Mouse (Mus musculus): ENCODE measurements around the gene Krt90.

Gene Krt90

DNA sequence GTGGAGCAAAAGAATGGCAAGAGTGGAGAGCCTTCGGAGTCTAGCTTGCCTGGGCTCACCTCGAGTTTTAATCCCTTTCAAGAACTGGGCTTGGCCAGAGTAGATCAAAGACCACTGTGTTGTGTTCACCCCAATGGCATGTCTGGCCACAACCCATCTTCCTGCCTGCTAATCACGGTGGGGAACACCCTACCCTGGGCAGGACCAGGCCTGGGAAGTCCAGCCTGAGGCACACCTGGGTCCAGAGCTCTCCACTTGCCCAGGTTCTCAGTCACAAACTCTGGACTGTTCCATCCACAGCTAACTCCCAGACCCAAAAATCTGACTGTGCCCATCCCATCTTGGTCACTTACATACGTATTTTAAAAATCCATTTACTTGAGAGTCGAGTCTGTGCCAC, at the start of gene Krt90:
Krt90 (minus strand) TSS at position 101 of the 400 bp plus-strand sequence.
- DNase-seq (ENCODE audit: low read depth), result no peak

DNA sequence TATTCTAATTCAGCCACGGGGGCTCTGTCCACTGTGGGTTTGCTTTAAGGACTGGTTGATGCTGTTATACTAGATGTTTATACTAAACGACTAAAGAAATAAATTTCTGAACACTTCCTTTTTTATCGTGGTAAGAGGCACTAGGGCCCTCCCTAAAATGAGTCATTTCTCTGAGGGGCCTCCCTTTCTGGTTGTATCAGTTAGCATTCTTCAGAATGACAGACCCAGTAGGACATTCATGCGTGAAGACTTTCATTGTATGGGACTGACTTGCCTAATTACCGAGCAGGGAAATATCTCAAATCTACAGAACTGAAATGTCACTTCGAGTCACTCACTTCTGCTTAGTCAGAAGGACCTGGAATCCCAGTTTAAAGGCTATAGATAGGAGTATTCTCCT, 36.4 kb upstream of the Krt90 start:
- no peak for DNase-seq (ENCODE audit: low read depth)

DNA sequence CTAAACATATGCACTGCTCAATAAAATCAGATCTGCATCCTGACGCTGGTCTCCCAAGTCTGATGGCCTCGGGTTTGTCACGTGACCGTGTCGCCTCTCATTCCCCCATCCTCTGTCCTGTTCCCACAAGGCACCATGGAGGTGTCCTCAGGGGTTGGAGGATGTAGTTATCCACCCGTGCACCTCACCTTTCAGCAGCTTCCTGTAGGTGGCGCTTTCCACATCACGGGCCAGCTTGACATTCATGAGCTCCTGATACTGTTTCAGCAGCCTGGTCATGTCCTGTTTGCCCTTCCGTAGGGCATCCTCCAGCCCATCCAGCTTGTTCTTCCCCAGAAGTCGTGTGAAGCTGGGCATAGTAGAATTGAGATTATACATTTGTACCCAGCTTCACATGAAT, 25.5 kb upstream of the Krt90 start:
- DNase-seq (ENCODE audit: low read depth), result no peak

DNA sequence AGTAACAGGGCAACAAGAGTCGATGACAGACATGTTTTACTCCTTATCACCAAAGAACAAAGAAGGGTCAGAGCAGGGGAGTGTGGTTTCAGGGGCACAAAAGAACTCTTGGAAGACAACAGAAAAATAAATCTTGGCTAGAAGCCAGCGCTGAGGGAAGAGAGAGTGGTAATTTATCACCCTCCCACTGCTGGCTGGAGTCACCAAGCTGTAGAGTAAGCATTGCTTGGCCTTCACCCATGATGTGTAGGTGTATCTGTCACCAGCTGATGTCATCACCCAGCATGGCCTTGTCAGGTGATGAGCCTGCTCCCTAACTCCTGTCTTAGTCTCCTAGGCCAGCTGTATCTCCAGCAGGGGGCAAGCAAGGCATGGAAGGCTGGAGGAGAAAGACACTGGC, 21.7 kb upstream of the Krt90 start:
- no peak for DNase-seq (ENCODE audit: low read depth)

DNA sequence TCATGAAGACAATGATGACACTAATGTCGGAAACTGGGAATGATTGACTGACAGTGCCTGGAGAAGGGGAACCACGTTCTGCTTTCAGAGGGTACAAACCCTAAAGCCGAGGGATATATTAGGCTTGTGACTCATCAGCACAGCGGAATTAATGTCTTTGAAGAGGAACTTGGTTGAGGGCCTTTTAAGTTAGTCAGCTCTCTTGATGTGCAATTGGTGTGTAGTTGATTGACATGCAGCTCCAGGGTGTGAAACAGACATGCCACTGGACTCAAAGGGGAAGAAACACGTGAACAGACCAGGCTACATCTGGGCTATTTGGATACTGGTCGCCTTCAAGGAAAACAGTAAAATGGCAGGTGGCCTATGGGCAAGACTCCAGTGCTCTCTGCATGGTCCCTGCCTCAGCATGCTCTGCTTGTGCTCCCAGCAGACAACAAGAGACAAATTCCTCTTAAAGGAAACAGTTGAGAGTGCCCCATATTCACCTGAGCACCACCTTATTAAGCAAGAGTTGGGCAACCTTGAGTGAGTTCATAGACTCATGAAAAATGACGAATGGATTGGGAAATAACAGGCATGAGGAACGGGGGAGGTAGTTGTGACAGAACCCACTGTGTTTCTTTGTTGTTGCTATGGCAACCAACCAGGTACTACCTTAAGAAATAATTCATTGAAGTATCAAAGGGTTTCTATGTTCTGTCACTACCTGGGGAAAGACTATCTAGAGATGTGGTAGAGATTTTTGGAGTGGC, 20.6 kb upstream of the Krt90 start:
- no peak for DNase-seq (ENCODE audit: low read depth)

DNA sequence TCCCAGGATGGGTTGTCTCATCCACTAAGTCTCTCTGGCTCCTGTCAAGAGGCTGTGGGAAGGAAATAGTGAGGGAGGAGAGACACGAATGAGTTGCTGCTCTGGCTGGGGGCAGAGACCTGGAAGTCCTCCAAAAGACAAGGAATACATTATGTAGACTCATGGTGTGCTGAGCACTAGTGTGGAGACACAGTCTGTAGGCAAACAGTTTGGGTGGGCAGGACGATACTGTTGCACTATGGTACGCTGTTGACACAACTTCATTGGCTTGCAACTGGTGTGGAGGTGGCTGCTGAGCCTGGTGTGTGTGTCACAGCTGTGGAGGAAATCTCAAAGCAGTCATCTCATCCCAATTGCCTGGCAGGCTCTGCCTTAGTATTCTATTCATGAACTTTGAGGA, 19.0 kb upstream of the Krt90 start:
- DNase-seq (ENCODE audit: low read depth), result no peak

DNA sequence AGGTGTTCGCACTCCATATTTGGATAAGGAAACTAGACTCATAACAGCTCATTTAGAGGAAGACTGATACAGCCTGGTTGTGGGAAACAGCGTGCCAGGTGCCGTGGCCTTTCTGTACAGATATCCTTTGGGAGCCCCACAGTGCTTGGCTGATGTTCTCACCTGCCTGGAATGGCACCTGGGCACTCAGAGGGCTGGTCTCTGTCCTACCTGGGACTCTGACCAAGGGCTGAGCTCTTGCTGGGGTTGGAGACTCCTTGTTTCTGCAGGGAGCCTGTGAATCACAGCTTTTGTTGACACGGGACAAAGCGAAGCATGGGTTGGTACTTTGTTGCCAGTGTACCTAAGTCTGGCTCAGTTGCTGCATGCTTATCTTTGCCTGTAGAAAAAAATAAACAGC, 12.8 kb upstream of the Krt90 start:
- no peak for DNase-seq (ENCODE audit: low read depth)

DNA sequence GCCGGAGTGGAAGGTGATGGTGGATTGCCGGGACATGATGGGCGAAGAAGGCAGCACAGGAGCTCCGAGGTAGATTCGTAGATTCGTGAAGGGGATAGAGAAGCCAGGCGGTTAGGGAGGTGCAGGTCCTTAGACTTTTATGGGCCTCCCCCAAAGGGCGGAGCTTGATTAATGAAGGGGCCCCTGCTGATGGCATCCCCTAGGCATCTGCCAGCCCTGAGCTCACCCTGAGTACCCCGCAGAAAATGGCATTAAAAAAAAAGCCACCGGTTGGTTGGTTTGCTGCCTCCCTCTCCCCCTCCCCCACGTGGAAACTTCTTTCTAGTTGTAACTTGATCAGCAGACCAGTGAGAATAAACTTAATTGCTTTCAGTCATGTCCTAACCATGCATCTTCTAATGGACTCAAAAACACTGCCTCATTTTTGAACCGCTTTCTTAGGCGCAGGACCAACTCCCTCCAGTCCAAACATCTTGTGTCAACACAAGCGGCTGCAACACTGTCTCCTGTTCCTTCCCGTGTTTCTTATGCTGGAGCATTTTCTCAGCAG, 11.1 kb upstream of the Krt90 start, which contains the start of gene Krt75:
Krt75 (minus strand) TSS at position 109 of the 550 bp plus-strand sequence.
- peak; percentile 5 for DNase-seq (ENCODE audit: low read depth)

DNA sequence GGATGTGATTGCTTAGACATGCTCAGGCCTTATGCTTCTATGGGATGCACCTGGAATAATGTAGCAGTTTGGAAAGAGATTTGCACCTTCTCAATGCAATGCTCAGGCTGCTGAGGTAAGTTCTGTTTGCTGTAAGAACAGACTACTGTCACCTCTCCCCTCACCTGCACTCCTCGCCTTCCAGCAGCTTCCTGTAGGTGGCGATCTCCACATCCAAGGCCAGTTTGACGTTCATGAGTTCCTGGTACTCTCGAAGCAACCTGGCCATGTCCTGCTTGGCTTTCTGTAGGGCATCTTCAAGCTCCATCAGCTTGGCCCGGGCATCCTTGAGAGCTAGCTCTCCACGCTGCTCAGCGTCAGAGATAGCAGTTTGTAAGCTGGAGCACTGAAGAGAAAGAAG, 5.0 kb upstream of the Krt90 start:
- no peak for DNase-seq (ENCODE audit: low read depth)

DNA sequence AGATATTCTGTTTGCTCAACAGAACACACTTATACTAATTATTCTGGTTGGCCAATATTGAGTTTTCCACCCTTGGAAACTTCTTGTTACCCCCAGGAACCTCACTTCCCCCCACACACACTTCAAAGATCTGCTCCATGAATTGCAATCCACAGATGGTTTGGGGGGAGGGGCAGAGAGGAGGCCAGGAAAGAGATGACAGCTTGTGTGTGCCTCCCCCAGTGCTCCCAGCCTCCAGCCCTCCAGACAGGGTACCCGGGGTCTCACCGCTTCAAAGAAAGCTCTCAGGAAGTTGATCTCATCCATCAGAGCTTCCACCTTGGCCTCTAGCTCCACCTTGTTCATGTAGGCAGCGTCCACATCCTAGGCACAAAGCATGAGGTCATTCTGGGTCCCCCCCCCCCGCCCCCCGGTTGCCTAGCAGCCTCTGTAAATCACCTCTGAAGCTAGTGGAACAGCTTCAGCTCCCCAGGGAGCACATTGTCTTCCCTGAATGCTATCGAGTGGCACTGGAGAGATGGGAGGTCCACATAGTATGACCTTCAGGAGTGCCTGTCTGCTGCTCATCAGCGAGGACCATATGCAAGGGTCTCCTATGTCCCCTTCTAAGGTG, 4.6 kb downstream of the Krt90 start:
- DNase-seq (ENCODE audit: low read depth), result no peak

DNA sequence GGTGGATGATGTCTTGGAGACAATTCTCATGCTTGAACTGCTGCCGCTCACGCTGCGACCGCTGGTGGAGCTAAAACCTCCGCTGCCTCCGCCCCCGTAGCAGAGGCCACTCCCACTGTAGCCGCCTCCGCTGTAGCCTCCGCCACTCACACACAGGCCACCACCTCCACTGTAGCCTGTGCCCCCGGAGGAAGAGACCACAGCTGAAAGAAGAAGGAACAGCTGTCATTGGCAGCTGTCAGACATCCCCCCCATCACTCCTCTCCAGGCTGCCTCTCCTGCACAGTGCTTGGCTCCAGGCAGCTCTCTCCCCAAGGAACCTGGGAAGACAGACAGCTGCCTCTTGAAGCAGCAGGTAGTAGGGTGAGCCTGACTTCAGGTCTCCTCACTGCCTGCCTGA, 9.6 kb downstream of the Krt90 start:
- DNase-seq (ENCODE audit: low read depth), result no peak

DNA sequence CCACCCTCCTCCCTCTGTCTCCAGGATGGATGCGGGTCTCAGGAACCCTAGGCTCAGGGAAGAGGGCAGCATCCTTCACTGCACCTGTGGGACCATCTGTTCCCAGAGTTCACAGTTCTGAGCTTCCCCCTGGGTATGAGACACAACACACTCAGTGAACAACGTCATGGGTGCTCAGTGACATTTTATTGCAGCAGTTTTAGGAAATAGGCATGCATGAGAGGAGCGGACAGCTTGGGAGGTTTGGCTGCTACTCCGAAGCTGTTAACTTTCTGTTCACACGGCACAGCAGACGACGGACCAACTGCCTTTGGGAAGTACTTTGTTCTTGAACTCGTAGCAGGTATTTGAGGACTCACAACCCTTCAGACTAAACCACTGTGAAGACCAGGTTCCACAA, 10.6 kb downstream of the Krt90 start:
- no peak for DNase-seq (ENCODE audit: low read depth)

DNA sequence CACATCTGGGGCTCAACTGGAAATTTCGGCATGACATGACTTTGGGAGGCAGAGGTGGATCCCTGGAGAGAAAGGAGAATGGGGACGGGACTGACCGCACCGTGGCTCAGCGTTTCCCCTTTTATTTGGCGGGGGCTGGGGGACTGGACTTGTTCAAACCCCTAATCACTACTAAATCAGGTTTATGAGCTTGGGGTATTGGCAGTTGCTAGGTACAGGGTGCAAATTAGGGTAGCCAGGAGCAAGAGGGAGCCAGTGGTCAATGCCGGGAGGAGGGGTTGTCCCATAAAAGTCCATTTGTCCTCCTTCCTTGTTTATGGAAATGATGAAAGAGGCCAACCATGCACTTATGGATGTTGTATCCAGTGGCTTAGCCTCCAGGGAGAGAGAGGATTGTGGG, 12.2 kb downstream of the Krt90 start, which contains the start of gene Krt82:
Krt82 (minus strand) TSS at position 101 of the 400 bp plus-strand sequence.
- no peak for DNase-seq (ENCODE audit: low read depth)

DNA sequence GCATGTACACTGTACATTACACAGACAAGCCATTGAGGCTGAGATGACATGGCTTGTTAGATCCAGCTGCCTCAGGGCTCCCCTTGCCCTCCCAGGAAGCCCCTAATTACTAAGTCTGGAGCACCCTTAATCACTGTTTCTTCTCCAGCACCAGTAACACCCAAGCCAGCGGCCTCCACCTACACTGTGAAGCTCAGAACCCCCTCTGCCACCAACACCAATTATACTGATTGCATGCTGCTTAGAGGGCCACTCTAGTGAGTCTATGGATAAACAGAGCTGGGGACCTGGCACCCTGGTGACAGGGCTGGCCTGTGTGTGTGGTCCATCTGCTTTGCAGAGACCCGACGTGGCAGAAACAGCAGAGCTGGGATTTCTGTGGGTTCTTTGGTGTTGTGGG, 18.3 kb downstream of the Krt90 start:
- no peak for DNase-seq (ENCODE audit: low read depth)

DNA sequence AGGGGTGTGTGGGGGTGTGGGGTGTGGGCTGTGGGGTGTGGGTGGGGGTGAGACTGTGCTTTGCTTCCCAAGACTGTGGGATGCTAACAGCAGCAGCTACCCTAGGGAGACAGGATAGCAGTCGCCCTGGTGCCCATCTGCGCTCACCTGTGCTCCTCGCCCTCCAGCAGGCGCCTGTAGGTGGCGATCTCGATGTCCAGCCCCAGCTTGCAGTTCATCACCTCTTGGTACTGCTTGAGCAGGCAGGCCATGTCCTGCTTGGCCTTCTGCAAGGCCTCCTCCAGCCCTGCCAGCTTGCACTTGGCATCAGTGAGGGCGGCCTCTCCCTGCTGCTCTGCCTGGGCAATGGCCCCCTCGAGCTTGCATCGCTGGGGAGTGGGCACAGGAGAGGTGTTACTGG, 20.2 kb downstream of the Krt90 start:
- no peak for DNase-seq (ENCODE audit: low read depth)

DNA sequence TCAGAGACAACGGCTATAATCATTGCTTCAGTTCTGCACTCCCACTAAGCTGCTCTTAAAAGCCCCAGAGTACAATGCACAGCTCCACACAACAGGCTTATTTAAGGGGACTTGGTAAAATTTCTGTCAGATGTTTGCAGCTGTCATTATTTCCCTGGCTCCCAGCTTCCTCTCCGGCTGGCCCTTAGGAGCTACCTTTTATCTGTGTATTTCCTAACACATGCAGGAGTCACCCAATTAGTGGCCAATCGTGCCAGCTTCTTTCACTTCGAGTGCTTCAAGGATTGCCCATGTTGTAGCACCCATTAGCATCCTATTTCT, 24.2 kb downstream of the Krt90 start:
- DNase-seq (ENCODE audit: low read depth), result no peak

DNA sequence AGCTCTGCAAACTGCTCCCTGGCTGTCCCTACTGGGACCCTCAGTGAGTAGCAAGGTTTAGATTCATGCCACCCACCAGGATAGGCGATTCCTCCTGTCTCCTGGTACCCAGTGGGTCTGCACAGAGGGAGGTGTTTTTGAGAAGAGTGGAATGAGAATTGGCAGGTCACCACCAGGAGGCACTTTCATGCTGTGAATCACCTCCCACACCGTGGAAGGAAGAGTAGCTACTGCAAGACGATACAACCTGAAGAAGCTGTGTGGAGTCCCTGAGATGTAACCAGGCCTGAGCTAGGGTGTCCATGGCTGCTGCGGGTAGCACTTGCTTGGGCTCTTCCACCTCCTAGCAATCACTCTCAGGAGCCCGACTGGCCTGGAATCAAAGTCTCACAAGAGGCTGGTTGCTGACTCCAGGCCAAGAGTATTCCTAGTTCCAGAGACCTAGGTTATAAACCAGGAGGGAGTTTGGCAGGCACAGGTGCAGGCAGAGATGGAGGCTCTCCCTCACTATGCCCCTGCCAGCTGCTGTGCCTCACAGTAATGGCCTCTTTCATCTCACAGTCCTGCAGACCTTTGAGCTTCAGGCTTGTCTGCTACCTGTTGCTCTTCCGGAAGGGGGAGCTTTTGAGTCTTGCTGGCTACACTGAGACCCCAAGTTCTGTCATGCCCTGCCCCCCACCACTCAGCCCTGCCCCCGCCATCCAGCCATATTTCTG, 24.7 kb downstream of the Krt90 start:
- DNase-seq (ENCODE audit: low read depth), result no peak

DNA sequence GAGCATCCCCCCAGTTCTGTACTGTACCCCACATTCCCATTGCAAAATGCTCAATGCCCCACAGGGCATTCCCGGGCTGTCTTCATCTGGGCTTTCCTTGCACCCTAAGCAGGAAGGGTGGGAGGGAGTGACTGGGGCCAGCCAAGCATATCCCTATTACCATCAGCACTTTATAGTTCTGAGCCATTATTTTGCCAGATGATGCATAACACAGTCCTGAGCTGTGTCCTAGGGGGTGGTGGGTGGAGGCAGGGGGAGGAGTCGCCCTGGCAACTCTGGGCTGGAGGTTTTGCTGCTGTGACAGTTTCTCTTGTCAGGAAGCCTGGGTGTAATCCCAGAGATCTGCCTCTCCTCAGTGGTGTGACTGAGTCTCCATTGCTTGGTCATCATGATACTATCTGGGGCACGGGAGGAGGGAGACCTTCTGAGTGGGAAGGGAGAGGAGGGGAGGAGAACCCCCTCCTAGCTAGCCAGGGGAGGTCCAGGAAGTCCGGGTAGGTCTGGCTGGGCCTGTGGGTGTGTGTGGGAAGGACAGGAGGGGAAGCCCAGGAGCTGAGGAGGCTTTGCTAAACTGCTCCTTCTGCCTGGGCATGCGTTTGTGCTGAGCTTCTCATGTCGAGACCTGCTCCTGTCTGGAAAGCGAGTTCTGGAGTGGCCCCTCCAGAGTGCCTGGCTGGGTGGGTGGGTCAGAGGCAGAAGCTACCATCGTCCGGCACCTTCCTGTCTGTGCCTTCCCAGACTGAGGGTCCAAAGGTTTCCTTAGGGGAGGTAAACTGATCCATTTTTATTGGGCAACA, 26.5 kb downstream of the Krt90 start:
- DNase-seq (ENCODE audit: low read depth), result no peak

DNA sequence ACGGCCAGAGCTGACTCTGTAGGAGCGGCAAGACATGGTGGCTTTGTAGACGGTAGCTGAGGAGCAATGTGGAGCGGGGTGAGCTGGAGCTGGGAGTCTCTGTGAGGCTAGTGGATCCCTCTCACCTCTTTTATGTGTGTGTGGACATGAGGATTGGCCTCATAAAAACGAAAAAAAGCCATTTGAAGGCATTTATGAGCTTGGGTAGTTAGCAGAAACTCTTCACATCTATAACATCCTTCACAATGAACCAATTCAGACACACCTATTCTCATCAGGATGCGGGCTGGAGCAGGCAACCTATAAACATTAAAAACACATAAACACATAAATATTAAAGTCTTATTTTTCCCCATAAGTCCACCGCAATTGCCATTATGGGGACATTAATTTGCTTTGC, 30.0 kb downstream of the Krt90 start, which contains the start of gene Krt84:
Krt84 (minus strand) TSS at position 101 of the 400 bp plus-strand sequence.
- DNase-seq (ENCODE audit: low read depth), result no peak

DNA sequence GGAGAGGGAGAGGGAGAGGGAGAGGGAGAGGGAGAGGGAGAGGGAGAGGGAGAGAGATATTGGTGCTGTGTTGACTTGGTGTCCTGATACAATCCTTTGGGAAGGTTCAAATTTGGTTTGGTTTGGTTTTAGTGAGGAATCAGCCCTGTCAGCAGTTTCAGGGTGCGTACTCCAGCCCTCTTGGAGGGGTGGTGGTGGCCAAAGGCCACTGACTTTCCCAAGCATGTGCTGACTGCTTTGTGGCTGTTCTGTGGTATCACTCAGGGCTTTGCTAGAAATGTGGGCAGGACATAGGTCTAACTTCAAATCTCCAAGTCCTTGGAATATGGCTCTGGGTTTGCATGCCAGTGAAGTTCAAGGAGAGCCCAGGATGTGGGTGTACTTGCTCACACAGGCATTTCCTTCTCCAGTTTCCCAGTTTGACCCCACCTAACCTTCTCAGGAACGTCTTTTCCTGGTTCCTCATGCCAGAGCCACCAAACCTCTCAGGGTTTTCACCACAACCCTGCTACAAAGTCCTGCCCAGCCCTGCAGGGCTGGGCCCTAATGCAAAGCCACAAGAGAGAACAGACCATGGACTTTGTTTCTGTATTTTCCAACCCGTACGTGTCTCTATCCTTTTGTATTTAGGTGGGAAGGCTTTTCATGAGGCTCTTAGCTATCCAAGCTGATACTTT, 40.1 kb downstream of the Krt90 start:
- peak; percentile 28 for DNase-seq (ENCODE audit: low read depth)

DNA sequence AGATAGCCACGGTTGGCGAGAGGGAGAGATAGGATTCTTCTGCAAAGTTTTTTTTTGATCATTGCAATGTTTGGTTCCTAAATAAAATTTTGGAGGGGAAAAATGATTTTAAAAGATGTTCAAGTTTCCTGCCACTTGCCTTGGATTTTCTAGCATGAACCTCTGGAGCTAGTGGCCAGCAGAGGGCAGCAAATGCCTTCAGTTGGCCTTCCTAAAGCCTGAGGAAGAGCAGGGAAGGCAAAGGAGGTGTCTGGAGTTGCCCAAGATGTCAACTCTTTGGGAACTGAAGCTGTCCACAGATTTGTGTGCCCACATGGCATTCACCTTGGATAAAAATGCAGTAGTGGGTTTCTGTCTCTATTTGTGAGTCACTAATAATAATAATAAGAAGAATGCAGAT, 43.0 kb downstream of the Krt90 start:
- DNase-seq (ENCODE audit: low read depth), result peak; percentile 31

Data from fibroblast of lung, adult 2 months (primary cell).